Comparison of ENCODE assay signal across 30 mouse cellular contexts in genomic region chr11:65050819-65051218, GRCm38 (mm10).
"Had no signal": no experiment of that assay in that cellular context is flagged by ENCODE, and none has a peak within 500 bp of the region (broad histone marks: within the 10 kb centered on the region; RNA-seq: fewer than 3 reads in every experiment).

No protein-coding gene starts in this region.

- DNase-seq: left cerebral cortex, postnatal 4 days; liver; liver, embryonic 13.5 days; liver, postnatal 0 days; lung, adult 18-20 months; lung, adult 2 months; lung, postnatal 14 days; lung, postnatal 36 days; lung, postnatal 4 days; midbrain, embryonic 14.5 days had no signal

- H3K4me1 ChIP-seq: limb, embryonic 10.5 days; limb, embryonic 12.5 days; liver, embryonic 13.5 days; liver, embryonic 15.5 days; lung, embryonic 15.5 days; midbrain, embryonic 12.5 days; midbrain, embryonic 15.5 days had no signal

- H3K9me3 ChIP-seq: limb, embryonic 10.5 days; limb, embryonic 12.5 days; limb, embryonic 13.5 days; limb, embryonic 15.5 days; liver, embryonic 12.5 days; liver, embryonic 13.5 days; liver, embryonic 15.5 days; lung, embryonic 15.5 days; midbrain, embryonic 10.5 days; midbrain, embryonic 12.5 days; midbrain, embryonic 13.5 days; midbrain, embryonic 15.5 days; neural tube, embryonic 12.5 days had no signal

- H3K36me3 ChIP-seq: limb, embryonic 10.5 days; limb, embryonic 12.5 days; limb, embryonic 13.5 days; limb, embryonic 15.5 days; liver, embryonic 12.5 days; liver, embryonic 13.5 days; liver, embryonic 15.5 days; lung, embryonic 15.5 days; midbrain, embryonic 10.5 days; midbrain, embryonic 12.5 days; midbrain, embryonic 13.5 days; midbrain, embryonic 15.5 days; neural tube, embryonic 12.5 days had no signal

- ATAC-seq: liver, embryonic 12.5 days; liver, postnatal 0 days; midbrain, embryonic 13.5 days; midbrain, embryonic 15.5 days; midbrain, embryonic 16.5 days had no signal

- H3K4me2 ChIP-seq: limb, embryonic 12.5 days; limb, embryonic 13.5 days; limb, embryonic 15.5 days; liver, embryonic 11.5 days; liver, embryonic 12.5 days; liver, embryonic 13.5 days; liver, embryonic 15.5 days; lung, embryonic 15.5 days; midbrain, embryonic 11.5 days; midbrain, embryonic 12.5 days; midbrain, embryonic 13.5 days; midbrain, embryonic 15.5 days; neural tube, embryonic 12.5 days had no signal

- H3K9ac ChIP-seq: limb, embryonic 12.5 days; limb, embryonic 13.5 days; limb, embryonic 15.5 days; liver, embryonic 12.5 days; liver, embryonic 13.5 days; liver, embryonic 14.5 days; liver, embryonic 15.5 days; liver, postnatal 0 days; lung, embryonic 15.5 days; midbrain, embryonic 12.5 days; midbrain, embryonic 13.5 days; midbrain, embryonic 15.5 days; neural tube, embryonic 12.5 days had no signal

- H3K27me3 ChIP-seq: limb, embryonic 12.5 days; limb, embryonic 13.5 days; limb, embryonic 15.5 days; liver, embryonic 12.5 days; liver, embryonic 13.5 days; liver, embryonic 15.5 days; lung, embryonic 15.5 days; midbrain, embryonic 12.5 days; midbrain, embryonic 13.5 days; midbrain, embryonic 15.5 days; neural tube, embryonic 12.5 days had no signal

- H3K27ac ChIP-seq: left cerebral cortex, adult 2 months; limb, embryonic 10.5 days; limb, embryonic 12.5 days; limb, embryonic 13.5 days; limb, embryonic 15.5 days; liver, embryonic 12.5 days; liver, embryonic 13.5 days; liver, embryonic 14.5 days; liver, embryonic 15.5 days; lung, embryonic 15.5 days; macrophage; midbrain, embryonic 10.5 days; midbrain, embryonic 12.5 days; midbrain, embryonic 13.5 days; midbrain, embryonic 15.5 days; neural tube, embryonic 12.5 days had no signal

- H3K4me3 ChIP-seq: left cerebral cortex, adult 2 months; limb, embryonic 10.5 days; limb, embryonic 12.5 days; limb, embryonic 13.5 days; limb, embryonic 15.5 days; liver, embryonic 12.5 days; liver, embryonic 13.5 days; liver, embryonic 15.5 days; lung, embryonic 15.5 days; megakaryocyte, embryonic 14.5 days; midbrain, embryonic 10.5 days; midbrain, embryonic 12.5 days; midbrain, embryonic 13.5 days; midbrain, embryonic 15.5 days; myocyte; neural tube, embryonic 12.5 days had no signal
